Mouse (Mus musculus) megakaryocyte, embryonic 14.5 days (primary cell): ENCODE data around the gene Kcnh1.

Experiments used
- FLI1 ChIP-seq: IDR thresholded peaks from 2 replicates; pipeline ENCODE4 v1.6.1; 2012; ENCODE audit warnings: low read length, inconsistent platforms, mixed read lengths
- GATA1 ChIP-seq: IDR thresholded peaks from 3 replicates; pipeline ENCODE4 v1.6.1; 2012; ENCODE audit warnings: mixed read lengths, low read length, inconsistent platforms, borderline replicate concordance

GRCm38 (mm10) chr1:192269911-192270310, 79.3 kb downstream of the Kcnh1 start:
- TF ChIP-seq FLI1: no peak
- TF ChIP-seq GATA1: no peak
